ENCODE assay signal across 16 mouse cellular contexts in genomic region chr6:121055496-121055895, GRCm38 (mm10).
DNase-seq lines count a peak whose midpoint lies in the region; ATAC-seq and TF ChIP-seq lines count a peak whose summit lies in the region.
"Had no signal": no experiment of that assay in that cellular context is flagged by ENCODE, and none has a peak within 500 bp of the region (broad histone marks: within the 10 kb centered on the region; RNA-seq: fewer than 3 reads in every experiment).

No protein-coding gene starts in this region.

- intact Hi-C loops in heart, adult 2 months (cut with DNase I): no loop called here

- H3K4me2 ChIP-seq in embryonic facial prominence, embryonic 12.5 days (replicated peaks): no peak overlapping the region
- no peak overlapping the region for H3K4me2 ChIP-seq in heart, embryonic 15.5 days
- no peak overlapping the region for H3K4me2 ChIP-seq in embryonic facial prominence, embryonic 15.5 days (replicated peaks)
- H3K4me2 ChIP-seq in midbrain, embryonic 14.5 days (ENCODE audit: low read length): no peak overlapping the region
- H3K4me2 ChIP-seq: neural tube, embryonic 12.5 days had no signal

- ATAC-seq in embryonic facial prominence, embryonic 12.5 days (ENCODE audit: insufficient number of reproducible peaks, insufficient read depth, low FRiP score, low TSS enrichment): no peak
- ATAC-seq in heart, embryonic 15.5 days (replicated peaks; ENCODE audit: insufficient number of reproducible peaks, insufficient read depth, low FRiP score, low read depth): no peak
- no peak for ATAC-seq in embryonic facial prominence, embryonic 15.5 days (ENCODE audit: insufficient number of reproducible peaks, low FRiP score, low TSS enrichment, low read depth)
- ATAC-seq in midbrain, embryonic 14.5 days (ENCODE audit: low FRiP score, low TSS enrichment): no peak

- TF ChIP-seq POLR2A in heart, adult 2 months (IDR thresholded peaks at IDR 0.05; ENCODE audit: insufficient read depth, low read depth, low read length): no peak

- 0 out of 2 replicates have a peak overlapping the region, but pooled peaks have one; percentile 7 for H3K27ac ChIP-seq in embryonic facial prominence, embryonic 12.5 days
- no peak overlapping the region for H3K27ac ChIP-seq in embryonic facial prominence, embryonic 10.5 days (replicated peaks)
- peak overlapping the region; percentile 20 for H3K27ac ChIP-seq in heart, embryonic 15.5 days
- no peak overlapping the region for H3K27ac ChIP-seq in heart, adult 2 months
- H3K27ac ChIP-seq in embryonic facial prominence, embryonic 15.5 days (replicated peaks): 0 out of 2 replicates have a peak overlapping the region, but pooled peaks have one; percentile 39
- no peak overlapping the region for H3K27ac ChIP-seq in midbrain, embryonic 14.5 days (replicated peaks; ENCODE audit: low read depth, low read length)
- H3K27ac ChIP-seq: neural tube, embryonic 12.5 days had no signal

- WGBS in embryonic facial prominence, embryonic 12.5 days: 51% methylated on average over 3 of the region's 3 CpGs
- WGBS in embryonic facial prominence, embryonic 10.5 days: 81% methylated on average over 3 of the region's 3 CpGs
- WGBS in heart, embryonic 15.5 days: 26% methylated on average over 3 of the region's 3 CpGs
- WGBS in heart, adult 2 months: 27% methylated on average over 3 of the region's 3 CpGs
- WGBS in embryonic facial prominence, embryonic 15.5 days: 16% methylated on average over 3 of the region's 3 CpGs
- WGBS in midbrain, embryonic 14.5 days: 67% methylated on average over 3 of the region's 3 CpGs

- TF ChIP-seq EP300 in heart, adult 2 months (IDR thresholded peaks at IDR 0.05; ENCODE audit: insufficient read depth, low read depth, low read length): no peak

- no peak overlapping the region for H3K4me3 ChIP-seq in embryonic facial prominence, embryonic 12.5 days
- no peak overlapping the region for H3K4me3 ChIP-seq in embryonic facial prominence, embryonic 10.5 days
- no peak overlapping the region for H3K4me3 ChIP-seq in heart, embryonic 15.5 days
- H3K4me3 ChIP-seq in heart, adult 2 months: no peak overlapping the region
- H3K4me3 ChIP-seq in embryonic facial prominence, embryonic 15.5 days (replicated peaks): no peak overlapping the region
- no peak overlapping the region for H3K4me3 ChIP-seq in midbrain, embryonic 14.5 days (replicated peaks; ENCODE audit: low read depth, low read length)
- H3K4me3 ChIP-seq: neural tube, embryonic 12.5 days had no signal

- H3K9me3 ChIP-seq in embryonic facial prominence, embryonic 12.5 days: no peaks in the 10 kb centered on the region
- H3K9me3 ChIP-seq in embryonic facial prominence, embryonic 10.5 days: no peaks in the 10 kb centered on the region
- no peaks in the 10 kb centered on the region for H3K9me3 ChIP-seq in heart, embryonic 15.5 days (replicated peaks)
- H3K9me3 ChIP-seq in embryonic facial prominence, embryonic 15.5 days (replicated peaks): no peaks in the 10 kb centered on the region
- no peaks in the 10 kb centered on the region for H3K9me3 ChIP-seq in midbrain, embryonic 14.5 days (ENCODE audit: control insufficient read depth, low read length)
- H3K9me3 ChIP-seq: neural tube, embryonic 12.5 days had no signal

- no peaks in the 10 kb centered on the region for H3K27me3 ChIP-seq in embryonic facial prominence, embryonic 12.5 days
- H3K27me3 ChIP-seq in embryonic facial prominence, embryonic 10.5 days (replicated peaks; ENCODE audit: low read depth, poor library complexity, severe bottlenecking): no peaks in the 10 kb centered on the region
- no peaks in the 10 kb centered on the region for H3K27me3 ChIP-seq in heart, embryonic 15.5 days
- no peaks in the 10 kb centered on the region for H3K27me3 ChIP-seq in heart, adult 2 months (ENCODE audit: control insufficient read depth, insufficient read depth, low read length)
- no peaks in the 10 kb centered on the region for H3K27me3 ChIP-seq in embryonic facial prominence, embryonic 15.5 days
- H3K27me3 ChIP-seq in midbrain, embryonic 14.5 days (ENCODE audit: control insufficient read depth, insufficient read depth, low read length): no peaks in the 10 kb centered on the region
- H3K27me3 ChIP-seq: CH12.LX; neural tube, embryonic 12.5 days had no signal

- H3K79me2 ChIP-seq in heart, adult 2 months (replicated peaks; ENCODE audit: control insufficient read depth, insufficient read depth, low read length): no peaks in the 10 kb centered on the region; the same call in 1 of the 2 replicates

- H3K9ac ChIP-seq in embryonic facial prominence, embryonic 12.5 days: no peak overlapping the region
- no peak overlapping the region for H3K9ac ChIP-seq in heart, embryonic 15.5 days
- no peak overlapping the region for H3K9ac ChIP-seq in heart, adult 2 months (ENCODE audit: low read depth, low read length)
- no peak overlapping the region for H3K9ac ChIP-seq in embryonic facial prominence, embryonic 15.5 days
- H3K9ac ChIP-seq in midbrain, embryonic 14.5 days (replicated peaks; ENCODE audit: low read length): no peak overlapping the region
- H3K9ac ChIP-seq: neural tube, embryonic 12.5 days had no signal

- peaks cover 12% of the 10 kb centered on the region for H3K4me1 ChIP-seq in embryonic facial prominence, embryonic 12.5 days
- peaks cover 16% of the 10 kb centered on the region for H3K4me1 ChIP-seq in embryonic facial prominence, embryonic 10.5 days
- peaks cover 68% of the 10 kb centered on the region for H3K4me1 ChIP-seq in heart, embryonic 15.5 days (replicated peaks)
- peaks cover 16% of the 10 kb centered on the region for H3K4me1 ChIP-seq in heart, adult 2 months (ENCODE audit: control insufficient read depth, insufficient read depth, low read length)
- peaks cover 31% of the 10 kb centered on the region for H3K4me1 ChIP-seq in embryonic facial prominence, embryonic 15.5 days
- no peaks in the 10 kb centered on the region for H3K4me1 ChIP-seq in midbrain, embryonic 14.5 days (ENCODE audit: control insufficient read depth, insufficient read depth, low read length)

- no peaks in the 10 kb centered on the region for H3K36me3 ChIP-seq in embryonic facial prominence, embryonic 12.5 days
- H3K36me3 ChIP-seq in embryonic facial prominence, embryonic 10.5 days (replicated peaks): no peaks in the 10 kb centered on the region
- no peaks in the 10 kb centered on the region for H3K36me3 ChIP-seq in heart, embryonic 15.5 days
- no peaks in the 10 kb centered on the region for H3K36me3 ChIP-seq in heart, adult 2 months (ENCODE audit: control insufficient read depth, insufficient read depth, low read length)
- no peaks in the 10 kb centered on the region for H3K36me3 ChIP-seq in embryonic facial prominence, embryonic 15.5 days
- no peaks in the 10 kb centered on the region for H3K36me3 ChIP-seq in midbrain, embryonic 14.5 days (ENCODE audit: control insufficient read depth, insufficient read depth, low read length)
- H3K36me3 ChIP-seq: neural tube, embryonic 12.5 days had no signal

- TF ChIP-seq CTCF in heart, adult 2 months (IDR thresholded peaks at IDR 0.05): no peak

- no peak for DNase-seq in embryonic facial prominence, embryonic 10.5 days (ENCODE audit: low spot score)
- no peak for DNase-seq in heart, adult 2 months
- DNase-seq in 3T3-L1 (ENCODE audit: low read depth, low spot score): peak; percentile 70
- no peak for DNase-seq in midbrain, embryonic 14.5 days
- DNase-seq in layer of hippocampus, postnatal 14 days (ENCODE audit: low spot score in 2 of 2): no peak
- DNase-seq: adrenal gland, postnatal 10 days; gastrocnemius, postnatal 25 days; kidney, adult 9 months; kidney, postnatal 36 days; lung, adult 2 months; right cerebral cortex, postnatal 14 days had no signal

Comparison
In these comparisons a context has a peak if more than half of its experiments do, and no peak if none do; other contexts are left out.
1. H3K27ac ChIP-seq: peak in embryonic facial prominence, embryonic 12.5 days (single experiment), heart, embryonic 15.5 days (single experiment) and embryonic facial prominence, embryonic 15.5 days (single experiment); none in embryonic facial prominence, embryonic 10.5 days (single experiment), heart, adult 2 months (single experiment) and midbrain, embryonic 14.5 days (single experiment).